Mouse (Mus musculus) effector memory CD4-positive, alpha-beta T cell, adult 7 months (primary cell): ENCODE data around the gene Abcc4. TPM values are rescaled to one million over a fixed set of nuclear protein-coding genes. Genes with fewer than 3 reads are reported as not detected.

Experiments
- polyA plus RNA-seq: library from polyadenylated mRNA; unstranded; fragments of 100-300 nt; shearing (Covaris generic); gene quantifications from one replicate; pipeline ENCODE4 v1.2.1, GENCODE M21; 2017

The Abcc4 gene
- polyA plus RNA-seq: 17.9 TPM

DNA sequence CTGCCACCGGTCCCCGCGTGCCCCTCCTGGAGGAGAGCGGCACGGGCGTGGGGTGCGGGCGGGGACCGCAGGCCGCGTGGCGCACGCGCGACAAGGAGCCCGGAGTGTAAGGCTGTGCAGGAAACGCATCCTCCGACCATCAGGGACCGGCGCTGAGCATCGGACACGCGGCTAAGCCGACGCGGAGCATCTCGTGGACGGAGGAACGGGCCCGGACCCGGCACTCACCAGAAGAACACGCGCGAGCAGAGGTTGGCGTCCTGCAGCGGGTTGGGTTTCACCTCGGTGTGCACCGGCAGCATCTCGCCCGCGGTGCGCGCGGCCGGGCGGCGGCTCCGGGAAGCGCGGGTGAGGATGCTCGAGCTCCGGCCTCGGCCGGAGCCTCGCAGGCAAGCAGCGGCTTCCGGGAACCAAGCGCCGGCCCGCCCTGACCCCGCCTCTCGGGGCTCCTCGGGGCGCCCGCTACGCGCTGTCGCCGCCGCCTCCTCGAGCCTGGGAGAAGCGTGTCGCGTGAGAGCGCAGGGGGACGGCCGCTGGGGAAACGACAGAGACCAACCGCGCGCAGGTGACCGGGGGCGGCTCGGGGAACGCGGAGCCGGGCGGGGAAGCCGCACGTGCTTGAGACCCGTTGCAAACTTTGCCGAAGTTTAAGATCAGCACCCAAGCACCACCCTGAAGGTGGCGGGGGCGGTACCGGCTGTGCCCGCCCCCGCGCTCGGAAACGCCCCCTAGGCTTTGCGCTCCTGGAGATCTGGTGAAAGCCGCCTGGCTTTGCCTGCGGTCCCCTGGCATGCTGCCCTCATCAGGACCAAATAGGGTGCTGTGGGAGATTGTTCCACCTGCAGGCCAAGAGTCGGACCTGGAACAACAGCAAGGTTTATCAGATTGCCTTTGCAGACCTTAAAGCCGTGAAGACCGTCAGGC is at the start of gene Abcc4:
TSS of gene Abcc4 (minus strand) at position 412 of the 924 bp plus-strand sequence.

Other genes starting within 250 kb of the Abcc4 start
- gene Cldn10, start 81.7 kb upstream of the Abcc4 start, polyA plus RNA-seq: 0.67 TPM
- 12.7 TPM for gene Dzip1, start 219.2 kb upstream of the Abcc4 start, polyA plus RNA-seq
- gene Dnajc3, start 231.8 kb upstream of the Abcc4 start, polyA plus RNA-seq: 77.8 TPM